In genomic region chr10:17277911-17278310, GRCm38 (mm10) we compare ENCODE assay signal across 29 mouse cellular contexts.
DNase-seq lines count a peak whose midpoint lies in the region; ATAC-seq and TF ChIP-seq lines count a peak whose summit lies in the region.
"Had no signal": no experiment of that assay in that cellular context is flagged by ENCODE, and none has a peak within 500 bp of the region (broad histone marks: within the 10 kb centered on the region; RNA-seq: fewer than 3 reads in every experiment).

No protein-coding gene starts in this region.

- no peak overlapping the region for H3K4me3 ChIP-seq in heart, adult 2 months
- no peak overlapping the region for H3K4me3 ChIP-seq in lung, embryonic 14.5 days (ENCODE audit: low read depth, low read length)
- H3K4me3 ChIP-seq: embryonic facial prominence, embryonic 12.5 days; forebrain, embryonic 15.5 days; hindbrain, embryonic 10.5 days; limb, embryonic 10.5 days; limb, embryonic 15.5 days; liver, embryonic 13.5 days; stomach, embryonic 15.5 days had no signal

- no peaks in the 10 kb centered on the region for H3K9me3 ChIP-seq in lung, embryonic 14.5 days (ENCODE audit: low read depth, low read length)
- H3K9me3 ChIP-seq: embryonic facial prominence, embryonic 12.5 days; forebrain, embryonic 15.5 days; limb, embryonic 10.5 days; limb, embryonic 15.5 days; liver, embryonic 13.5 days; stomach, embryonic 15.5 days had no signal

- no peak for TF ChIP-seq POLR2A in heart, adult 2 months (IDR thresholded peaks at IDR 0.05; ENCODE audit: insufficient read depth, low read depth, low read length)

- TF ChIP-seq CTCF in heart, adult 2 months (IDR thresholded peaks at IDR 0.05): no peak
- TF ChIP-seq CTCF in lung, embryonic 14.5 days (IDR thresholded peaks at IDR 0.05; ENCODE audit: low read depth): peak; percentile 12; the same call in 1 of the 2 replicates

- H3K4me1 ChIP-seq in heart, adult 2 months (ENCODE audit: control insufficient read depth, insufficient read depth, low read length): no peaks in the 10 kb centered on the region
- H3K4me1 ChIP-seq in lung, embryonic 14.5 days (ENCODE audit: insufficient read depth): no peaks in the 10 kb centered on the region
- H3K4me1 ChIP-seq: embryonic facial prominence, embryonic 12.5 days; forebrain, embryonic 15.5 days; hindbrain, embryonic 10.5 days; limb, embryonic 10.5 days; limb, embryonic 15.5 days; liver, embryonic 13.5 days; stomach, embryonic 15.5 days had no signal

- no peak for TF ChIP-seq EP300 in heart, adult 2 months (IDR thresholded peaks at IDR 0.05; ENCODE audit: insufficient read depth, low read depth, low read length)

- no peak for ATAC-seq in lung, embryonic 14.5 days (ENCODE audit: insufficient read depth)
- ATAC-seq: forebrain, embryonic 15.5 days; hindbrain, embryonic 16.5 days; intestine, embryonic 16.5 days had no signal

- no peak overlapping the region for H3K9ac ChIP-seq in heart, adult 2 months (ENCODE audit: low read depth, low read length)
- no peak overlapping the region for H3K9ac ChIP-seq in lung, embryonic 14.5 days
- H3K9ac ChIP-seq: embryonic facial prominence, embryonic 12.5 days; forebrain, embryonic 15.5 days; limb, embryonic 15.5 days; liver, embryonic 13.5 days; stomach, embryonic 15.5 days had no signal

- H3K27me3 ChIP-seq in heart, adult 2 months (ENCODE audit: control insufficient read depth, insufficient read depth, low read length): no peaks in the 10 kb centered on the region
- H3K27me3 ChIP-seq in lung, embryonic 14.5 days (ENCODE audit: insufficient read depth, low read length): no peaks in the 10 kb centered on the region
- H3K27me3 ChIP-seq: embryonic facial prominence, embryonic 12.5 days; forebrain, embryonic 15.5 days; limb, embryonic 15.5 days; liver, embryonic 13.5 days; stomach, embryonic 15.5 days had no signal

- no peaks in the 10 kb centered on the region for H3K79me2 ChIP-seq in heart, adult 2 months (replicated peaks; ENCODE audit: control insufficient read depth, insufficient read depth, low read length)

- no peaks in the 10 kb centered on the region for H3K36me3 ChIP-seq in heart, adult 2 months (ENCODE audit: control insufficient read depth, insufficient read depth, low read length)
- no peaks in the 10 kb centered on the region for H3K36me3 ChIP-seq in lung, embryonic 14.5 days (ENCODE audit: insufficient read depth)
- H3K36me3 ChIP-seq: embryonic facial prominence, embryonic 12.5 days; forebrain, embryonic 15.5 days; hindbrain, embryonic 10.5 days; limb, embryonic 10.5 days; limb, embryonic 15.5 days; liver, embryonic 13.5 days; stomach, embryonic 15.5 days had no signal

- peak; percentile 24 for DNase-seq in heart, adult 11 months
- no peak for DNase-seq in heart, adult 2 months
- no peak for DNase-seq in lung, embryonic 14.5 days
- no peak for DNase-seq in lung, postnatal 36 days
- DNase-seq in R1 (ENCODE audit: low read depth, low spot score): peak; percentile 60
- DNase-seq in spleen, postnatal 10 days (ENCODE audit: low spot score in 2 of 2): no peak
- no peak for DNase-seq in left cerebral cortex, adult 9 months (ENCODE audit: low spot score in 2 of 2)
- DNase-seq: adrenal gland, postnatal 10 days; cerebellum, adult 9-10 months; cerebellum, postnatal 36 days; embryo, embryonic 11 days; gastrocnemius, postnatal 25 days; heart, postnatal 14 days; kidney, adult 9 months; kidney, postnatal 25 days; liver, embryonic 13.5 days; lung, adult 18-20 months; lung, postnatal 10 days; midbrain, embryonic 14.5 days; right cerebral cortex, postnatal 14 days; thymus, postnatal 14 days had no signal

- intact Hi-C loops in heart, adult 2 months (cut with DNase I): no loop called here

- H3K27ac ChIP-seq in heart, adult 2 months: no peak overlapping the region
- H3K27ac ChIP-seq in lung, embryonic 14.5 days (ENCODE audit: low read depth): no peak overlapping the region
- H3K27ac ChIP-seq: embryonic facial prominence, embryonic 12.5 days; forebrain, embryonic 15.5 days; hindbrain, embryonic 10.5 days; limb, embryonic 10.5 days; limb, embryonic 15.5 days; liver, embryonic 13.5 days; stomach, embryonic 15.5 days had no signal

- no peak overlapping the region for H3K4me2 ChIP-seq in lung, embryonic 14.5 days
- H3K4me2 ChIP-seq: embryonic facial prominence, embryonic 12.5 days; forebrain, embryonic 15.5 days; limb, embryonic 15.5 days; liver, embryonic 13.5 days; stomach, embryonic 15.5 days had no signal

Comparison
In these comparisons a context has a peak if more than half of its experiments do, and no peak if none do; other contexts are left out.
1. DNase-seq: peak in heart, adult 11 months (single experiment) and R1 (single experiment); none in heart, adult 2 months (0 of 2), lung, embryonic 14.5 days (single experiment), lung, postnatal 36 days (single experiment), spleen, postnatal 10 days (0 of 2) and left cerebral cortex, adult 9 months (0 of 2).